Comparison of ENCODE assay signal across 14 mouse cellular contexts in the genomic region with DNA sequence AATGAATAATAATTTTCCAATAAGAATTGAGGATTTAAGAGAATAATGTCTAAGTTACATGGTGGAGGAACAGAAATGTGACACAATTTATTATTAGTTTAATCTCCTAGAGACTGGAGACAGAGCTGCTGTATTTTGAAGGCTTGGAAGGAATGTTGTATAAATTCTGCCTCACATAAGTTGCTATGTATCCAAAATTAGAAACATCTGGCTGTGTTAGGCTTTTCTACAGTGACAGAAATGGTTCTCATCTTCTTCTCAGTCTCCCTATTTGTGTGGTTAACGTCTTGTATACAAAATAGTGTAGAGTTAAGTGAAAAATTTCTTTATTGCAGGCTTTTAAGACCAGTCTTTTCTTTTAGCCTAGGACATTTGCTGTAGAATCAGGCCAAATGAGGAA. TPM values are rescaled to one million over a fixed set of nuclear protein-coding genes. Genes with fewer than 3 reads are reported as not detected.
"Had no signal": no experiment of that assay in that cellular context is flagged by ENCODE, and none has a peak within 500 bp of the region (broad histone marks: within the 10 kb centered on the region; RNA-seq: fewer than 3 reads in every experiment).

No protein-coding gene starts in this region.

- H3K4me2 ChIP-seq: liver, embryonic 13.5 days; midbrain, embryonic 13.5 days; stomach, embryonic 15.5 days had no signal

- H3K9ac ChIP-seq: liver, embryonic 13.5 days; liver, postnatal 0 days; midbrain, embryonic 13.5 days; stomach, embryonic 15.5 days had no signal

- H3K27ac ChIP-seq: left cerebral cortex, adult 2 months; liver, embryonic 13.5 days; midbrain, embryonic 13.5 days; stomach, embryonic 15.5 days had no signal

- ATAC-seq: liver, postnatal 0 days; midbrain, embryonic 13.5 days had no signal

- H3K36me3 ChIP-seq: liver, embryonic 13.5 days; midbrain, embryonic 13.5 days; stomach, embryonic 15.5 days had no signal

- H3K27me3 ChIP-seq: liver, embryonic 13.5 days; midbrain, embryonic 13.5 days; stomach, embryonic 15.5 days had no signal

- DNase-seq: kidney, postnatal 10 days; kidney, postnatal 4 days; liver; liver, embryonic 13.5 days; liver, postnatal 0 days; lung, postnatal 36 days; right cerebral cortex, postnatal 14 days; thymus, adult 2 months; thymus, postnatal 25 days had no signal

- H3K4me1 ChIP-seq: liver, embryonic 13.5 days; stomach, embryonic 15.5 days had no signal

- H3K9me3 ChIP-seq: liver, embryonic 13.5 days; midbrain, embryonic 13.5 days; stomach, embryonic 15.5 days had no signal

- H3K4me3 ChIP-seq: left cerebral cortex, adult 2 months; liver, embryonic 13.5 days; midbrain, embryonic 13.5 days; stomach, embryonic 15.5 days had no signal

RNA-seq across cellular contexts. Expression of a gene that starts 6.2 kb away (rescaled TPM):
- polyA plus RNA-seq: spleen, adult 2 months; testis, adult 2 months had no signal
